Mouse (Mus musculus): ENCODE measurements around the gene Thra.

Gene Thra

GRCm38 (mm10) chr11:98740393-98741050 is at the start of gene Thra:
Thra (plus strand) TSS chr11:98740638.
- DNase-seq (ENCODE audit: low spot score) = peak; percentile 62

DNA sequence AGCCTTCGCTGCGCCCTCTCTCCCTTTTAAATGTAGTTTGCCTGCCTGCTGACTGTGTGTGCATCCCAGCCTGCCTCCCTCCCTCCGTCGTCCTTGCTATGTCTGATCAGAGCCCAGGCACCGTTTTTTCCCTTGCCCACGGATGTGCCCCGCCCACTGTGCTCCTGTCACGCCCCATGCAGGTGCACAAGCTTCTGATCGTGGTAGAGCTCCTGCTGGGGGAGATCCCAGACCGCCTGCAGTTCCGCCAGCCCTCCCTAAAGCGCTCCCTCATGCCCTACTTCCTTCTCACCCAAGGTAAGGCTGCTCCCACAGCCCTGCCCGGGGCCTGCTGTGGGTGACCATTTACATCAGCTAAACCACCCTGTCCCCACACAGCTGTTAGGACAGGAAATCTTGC is 47.2 kb upstream of the Thra start:
- no peak for DNase-seq (ENCODE audit: low spot score)

DNA sequence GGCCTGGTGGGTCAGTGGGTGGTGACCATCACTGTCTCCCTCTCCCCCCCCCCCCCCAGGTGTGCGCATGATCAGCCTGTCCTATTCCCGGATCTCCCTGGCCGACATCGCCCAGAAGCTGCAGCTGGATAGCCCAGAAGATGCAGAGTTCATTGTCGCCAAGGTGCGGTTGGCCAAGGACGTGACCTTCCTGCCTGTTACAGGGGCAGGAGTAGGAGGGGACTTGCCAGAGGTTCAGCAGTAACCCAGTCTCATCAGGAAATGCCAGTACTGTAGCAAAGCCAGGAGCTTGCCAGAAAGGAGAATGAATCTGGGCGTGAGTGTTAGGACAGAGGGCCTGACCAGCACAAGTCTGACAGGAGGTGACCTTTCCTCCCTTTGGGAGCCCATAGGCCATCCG is 46.7 kb upstream of the Thra start:
- no peak for DNase-seq (ENCODE audit: low spot score)

GRCm38 (mm10) chr11:98694301-98694700 is 46.1 kb upstream of the Thra start:
- no peak for DNase-seq (ENCODE audit: low spot score)

DNA sequence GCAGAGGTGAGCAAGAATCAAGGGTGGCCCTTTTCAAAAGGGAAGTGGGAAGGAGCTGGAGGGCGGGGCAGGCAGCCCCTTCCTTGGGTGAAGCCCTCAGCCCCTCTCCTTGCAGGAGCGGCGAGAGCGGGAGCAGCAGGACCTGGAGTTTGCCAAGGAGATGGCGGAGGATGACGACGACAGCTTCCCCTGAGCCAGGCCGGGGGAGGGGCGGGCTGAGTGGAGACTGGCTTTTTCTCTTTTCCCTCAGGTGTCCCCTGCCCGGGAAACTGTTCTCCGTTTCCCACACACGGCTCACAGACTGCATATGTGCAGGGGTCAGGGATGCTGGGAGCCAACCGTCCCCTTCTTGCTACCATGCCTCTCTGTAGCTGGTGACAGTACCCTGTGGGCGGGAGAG is 45.0 kb upstream of the Thra start:
- no peak for DNase-seq (ENCODE audit: low spot score)

- DNase-seq (ENCODE audit: low spot score) = no peak
These were observed 43.8 kb upstream of the Thra start for GRCm38 (mm10) chr11:98696454-98697216.

DNA sequence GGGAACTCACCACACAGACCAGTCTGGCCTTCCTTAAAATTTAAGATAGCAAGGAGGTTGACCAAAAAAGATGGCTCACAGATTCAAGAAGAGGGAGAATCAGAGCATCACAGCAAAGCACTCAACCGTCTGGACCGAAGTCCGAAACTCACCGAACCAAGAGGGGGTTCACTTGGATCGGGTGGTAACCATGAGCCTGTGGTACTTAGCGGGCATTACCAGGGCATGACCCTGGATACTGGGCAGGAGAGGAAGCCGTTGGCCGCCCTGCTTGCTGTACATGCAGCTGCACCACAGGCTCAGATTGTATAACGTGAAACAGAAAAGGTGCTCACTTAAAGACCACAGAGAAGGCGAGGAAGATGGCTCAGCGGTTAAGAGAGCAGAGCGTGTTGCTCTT is 43.2 kb upstream of the Thra start:
- DNase-seq (ENCODE audit: low spot score) = no peak

DNA sequence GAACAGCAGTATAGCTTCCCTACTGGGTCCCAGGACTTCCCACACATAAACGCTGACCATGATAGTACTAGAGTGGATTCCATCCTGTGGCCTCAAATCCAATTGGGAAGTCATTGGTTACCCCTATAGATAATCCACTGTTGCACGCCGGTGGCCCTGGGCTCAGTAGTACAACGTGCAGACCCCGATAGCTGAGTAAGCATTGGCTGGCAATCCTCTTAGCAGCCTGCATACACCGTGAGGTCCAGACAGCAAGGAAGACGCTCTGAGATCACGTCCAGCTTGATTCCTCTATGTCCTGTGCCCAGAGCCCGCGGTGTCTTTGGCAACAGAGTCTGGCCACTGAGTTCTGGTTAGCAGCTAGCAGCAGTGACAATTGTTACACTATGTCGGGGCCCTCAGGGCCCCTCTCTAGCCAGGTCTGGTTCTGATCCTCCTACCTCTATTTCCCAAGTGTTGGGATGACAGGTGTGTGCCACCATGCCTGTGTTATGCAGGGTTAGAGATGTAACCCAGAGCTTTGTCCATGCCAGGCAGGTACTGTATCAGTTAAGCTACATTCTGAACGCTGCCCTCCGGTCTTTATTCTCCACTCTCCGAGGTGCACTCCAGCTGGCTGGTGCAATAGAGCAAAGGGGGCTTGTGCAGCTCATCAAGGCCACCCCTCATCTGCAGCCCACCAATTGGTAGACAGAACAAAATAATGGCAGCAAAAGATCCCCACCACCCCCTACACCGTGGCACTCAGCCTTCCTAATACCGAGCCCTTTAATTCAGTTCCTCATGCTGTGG is 41.4 kb upstream of the Thra start:
- no peak for DNase-seq (ENCODE audit: low spot score)

DNA sequence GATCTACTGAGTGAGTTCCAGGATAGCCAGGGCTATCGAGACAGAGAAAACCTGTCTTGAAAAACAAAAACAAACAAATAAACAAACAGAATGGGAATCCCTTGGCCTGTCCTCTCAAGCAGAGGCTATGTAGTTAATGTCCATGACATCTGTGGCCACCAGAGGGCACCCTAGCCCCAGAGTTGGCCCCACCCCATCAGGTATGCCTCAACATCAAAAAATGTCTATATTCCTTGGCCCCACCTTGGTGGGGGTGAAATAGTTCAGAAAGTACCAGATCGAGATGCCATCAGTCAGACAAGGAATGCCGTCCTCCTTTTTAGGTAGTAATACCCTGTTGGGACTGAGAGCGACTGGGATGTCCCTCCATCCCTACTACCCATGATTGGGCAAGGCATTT is 40.5 kb upstream of the Thra start:
- peak; percentile 81 for DNase-seq (ENCODE audit: low spot score)

DNA sequence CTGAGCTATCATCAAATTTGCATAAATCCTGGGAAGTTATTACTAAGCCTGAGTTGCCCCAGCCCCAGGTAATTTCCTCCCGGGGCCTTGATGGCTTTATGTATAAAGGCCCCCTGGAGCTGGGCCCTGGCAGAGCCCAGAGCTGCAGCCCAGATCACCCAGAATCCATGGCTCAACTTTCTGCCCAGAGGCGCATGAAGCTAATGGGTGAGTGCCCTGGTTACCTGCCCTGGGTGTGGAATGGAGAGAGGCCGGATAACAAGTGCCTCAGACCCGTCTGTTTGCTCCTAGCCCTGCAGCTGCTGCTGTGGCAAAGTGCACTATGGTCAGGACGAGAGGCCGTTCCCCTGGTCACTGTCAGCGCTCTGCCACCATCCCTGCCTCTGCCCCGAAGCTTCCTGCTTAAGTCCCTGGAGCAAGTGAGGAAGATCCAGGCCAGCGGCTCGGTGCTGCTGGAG is 39.2 kb upstream of the Thra start, which contains the start of gene Csf3:
Gene Csf3, plus strand, starts transcription at position 51 of the 458 bp plus-strand sequence.
- DNase-seq (ENCODE audit: low spot score) = no peak

DNA sequence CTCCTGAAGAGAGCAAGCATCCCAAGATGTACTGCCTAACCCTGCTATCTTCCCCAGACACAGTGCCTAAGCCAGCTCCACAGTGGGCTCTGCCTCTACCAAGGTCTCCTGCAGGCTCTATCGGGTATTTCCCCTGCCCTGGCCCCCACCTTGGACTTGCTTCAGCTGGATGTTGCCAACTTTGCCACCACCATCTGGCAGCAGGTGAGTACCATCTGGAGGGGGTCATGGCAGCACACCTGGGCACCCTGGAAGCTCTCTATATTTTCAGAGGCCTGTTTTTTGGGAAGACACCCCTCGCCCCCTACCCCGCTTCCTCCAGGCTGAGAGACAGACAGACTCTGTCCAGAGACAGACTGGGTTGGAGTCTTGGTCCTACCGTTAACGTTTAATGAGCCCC is 38.1 kb upstream of the Thra start:
- DNase-seq (ENCODE audit: low spot score) = no peak

- no peak for DNase-seq (ENCODE audit: low spot score)
These were observed 35.4 kb upstream of the Thra start for GRCm38 (mm10) chr11:98705021-98705420.

DNA sequence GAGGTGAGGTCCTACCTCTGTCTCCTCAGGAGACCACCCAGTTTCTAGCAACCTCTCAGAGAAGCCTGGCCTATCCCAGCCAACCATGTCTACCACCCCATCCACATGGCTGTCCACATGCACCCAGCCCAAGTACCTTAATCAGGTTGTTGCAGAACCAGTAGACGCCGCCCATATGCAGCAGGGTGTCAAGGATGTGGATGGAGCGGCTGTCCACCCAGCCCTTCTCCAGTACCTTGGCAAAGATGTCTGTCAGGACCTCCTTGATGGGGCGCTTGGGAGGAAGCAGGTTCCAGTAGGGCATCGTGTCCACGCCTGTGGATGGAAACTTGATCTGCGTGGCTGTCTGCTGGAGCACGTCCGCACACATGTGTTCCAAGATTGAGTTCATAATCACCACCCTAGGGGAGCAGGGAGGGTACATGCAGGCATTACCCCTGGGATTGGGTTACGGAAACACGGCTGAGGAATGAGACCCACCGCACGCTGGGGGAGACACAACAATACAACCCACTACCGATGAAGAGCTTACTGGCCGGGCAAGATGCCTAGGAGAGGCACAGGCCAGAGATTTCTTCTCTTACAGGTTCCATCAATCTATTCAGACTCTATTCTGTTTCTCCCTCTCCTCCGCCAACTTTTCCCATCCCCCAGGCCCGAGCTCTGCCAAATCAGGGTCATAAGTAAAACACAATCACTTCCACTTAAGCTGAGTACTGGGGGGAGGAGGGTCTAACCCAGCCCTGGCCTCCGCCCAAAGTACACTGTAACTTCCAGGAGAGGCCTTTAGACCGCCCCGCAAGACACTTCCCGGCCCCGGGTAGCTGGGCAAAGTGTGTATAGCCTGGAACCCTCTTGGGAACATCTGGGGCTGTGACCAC is 32.8 kb upstream of the Thra start:
- DNase-seq (ENCODE audit: low spot score) = peak; percentile 73

- peak; percentile 74 for DNase-seq (ENCODE audit: low spot score)
These were observed 32.0 kb upstream of the Thra start for GRCm38 (mm10) chr11:98708282-98708956.

DNA sequence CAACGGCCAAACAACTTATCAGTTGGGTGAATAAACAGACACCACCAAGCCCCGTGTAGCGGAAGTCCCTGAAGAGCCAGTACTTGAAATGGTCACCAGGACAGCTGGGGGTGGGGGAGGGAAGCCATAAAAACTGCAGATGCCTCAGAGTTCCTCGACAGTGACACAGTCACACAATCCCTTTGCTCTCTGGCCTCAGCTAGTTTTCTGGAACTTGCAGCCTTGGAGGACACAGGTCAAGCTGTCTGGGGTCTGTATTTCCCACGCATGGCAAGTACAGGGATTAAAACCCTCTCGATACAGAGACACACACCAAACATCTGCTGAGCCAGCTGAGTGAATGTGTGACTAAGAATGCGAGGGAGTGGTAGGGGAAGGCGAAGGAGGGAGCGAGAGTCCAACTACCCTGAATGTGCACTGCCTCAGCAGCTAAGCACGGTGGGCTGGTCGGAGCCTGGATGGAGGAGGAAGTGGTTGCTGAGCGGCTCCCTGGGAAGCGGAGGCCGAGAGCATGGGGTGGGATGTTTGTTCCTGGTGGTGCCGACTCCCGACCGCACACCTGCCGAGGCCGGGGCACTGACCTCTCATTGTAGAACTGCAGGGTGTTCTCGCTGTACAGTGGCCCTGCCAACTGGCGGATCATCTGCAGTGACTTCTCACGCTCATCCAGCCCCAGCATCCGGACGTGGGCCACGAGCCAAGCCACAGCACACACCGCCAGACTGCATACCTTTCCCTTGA is 31.3 kb upstream of the Thra start:
- peak; percentile 21 for DNase-seq (ENCODE audit: low spot score)

DNA sequence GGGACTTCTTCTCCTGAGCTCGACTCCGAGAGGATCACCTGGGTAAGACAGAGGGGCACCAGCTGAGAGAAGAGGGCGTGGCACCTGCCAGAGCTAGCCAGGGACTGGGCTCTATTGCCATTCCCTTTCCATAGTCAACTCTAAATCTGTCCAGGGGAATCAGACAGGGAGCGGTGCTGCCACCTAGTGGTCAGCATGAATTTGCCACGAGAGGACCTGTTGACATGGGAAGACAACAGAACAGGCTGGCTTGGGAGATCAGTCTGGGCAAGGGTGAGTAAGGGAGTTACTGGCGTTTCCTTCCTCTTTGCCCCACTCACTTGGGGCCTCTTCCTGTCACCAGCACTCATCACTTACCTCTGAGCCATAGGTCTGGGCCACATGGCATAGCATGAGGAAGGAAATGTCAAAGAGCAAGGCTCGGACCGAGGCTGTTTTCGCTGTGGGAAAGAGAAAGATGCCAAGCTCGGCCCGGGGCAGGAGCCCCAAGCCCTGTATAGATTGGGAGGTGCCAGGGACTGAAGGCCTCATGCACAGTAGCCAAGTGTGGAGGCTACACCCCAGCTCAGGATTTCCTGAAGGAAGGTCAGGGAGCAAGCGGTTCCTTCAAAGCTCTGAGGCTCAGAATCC is 29.9 kb upstream of the Thra start:
- peak; percentile 87 for DNase-seq (ENCODE audit: low spot score)

DNA sequence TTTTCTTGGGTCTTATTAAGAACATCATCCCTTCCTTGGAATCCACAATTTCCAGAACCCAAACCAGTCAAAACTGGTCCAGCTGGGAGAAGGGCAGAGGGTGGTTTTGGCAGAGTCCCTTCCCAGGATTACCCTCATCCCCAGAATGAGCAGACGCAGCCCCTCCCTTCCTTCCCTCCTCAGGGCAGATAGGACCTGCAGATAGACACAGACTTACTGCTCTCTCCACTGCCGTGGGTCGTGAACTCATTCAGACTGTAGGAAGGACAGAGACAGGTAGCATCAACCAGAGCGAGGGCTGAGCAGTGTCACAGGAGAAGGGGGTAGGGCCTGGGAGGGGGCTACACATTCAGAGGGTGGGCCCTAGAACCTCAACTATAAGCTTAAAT is 29.4 kb upstream of the Thra start:
- no peak for DNase-seq (ENCODE audit: low spot score)

DNA sequence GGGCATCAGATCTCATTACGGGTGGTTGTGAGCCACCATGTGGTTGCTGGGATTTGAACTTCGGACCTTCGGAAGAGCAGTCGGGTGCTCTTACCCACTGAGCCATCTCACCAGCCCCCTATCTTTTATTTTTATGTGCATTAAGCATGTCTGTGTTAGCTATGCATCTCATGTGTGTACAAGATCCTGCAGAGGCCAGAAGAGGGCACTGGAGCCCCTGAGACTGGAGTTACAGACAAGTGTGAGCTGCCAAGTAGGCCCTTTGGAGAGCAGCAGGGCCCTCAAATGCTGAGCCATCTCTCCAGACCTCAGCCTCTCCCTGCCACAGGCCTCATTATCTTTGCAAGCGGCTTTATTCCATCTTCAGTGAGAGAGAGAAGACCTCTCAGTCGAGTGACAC is 28.4 kb upstream of the Thra start:
- DNase-seq (ENCODE audit: low spot score) = peak; percentile 35

- no peak for DNase-seq (ENCODE audit: low spot score)
These were observed 26.7 kb upstream of the Thra start for GRCm38 (mm10) chr11:98713703-98714102.

DNA sequence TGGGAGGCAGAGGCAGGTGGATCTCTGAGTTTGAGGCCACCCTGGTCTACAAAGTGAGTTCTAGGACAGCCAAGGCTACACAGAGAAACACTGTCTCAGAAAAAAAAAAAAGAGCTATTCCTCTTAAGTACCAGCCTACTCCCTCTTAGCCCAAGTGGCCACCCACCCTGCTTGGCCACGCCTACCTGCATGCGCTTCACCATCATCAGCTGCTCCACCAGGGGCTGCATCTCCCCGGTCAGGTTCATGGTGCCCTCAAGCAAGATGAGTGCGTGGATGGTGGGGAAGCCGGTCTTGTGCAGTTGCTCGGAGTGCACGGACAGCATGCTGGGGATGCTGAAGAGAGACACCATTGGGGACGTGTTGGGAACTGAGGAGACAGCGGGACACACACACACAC is 24.5 kb upstream of the Thra start:
- no peak for DNase-seq (ENCODE audit: low spot score)

Measured in lung, postnatal 25 days (tissue).